Mouse (Mus musculus) hindbrain, embryonic 13.5 days (tissue): ENCODE measurements around the gene Slc35g3. TPM values are rescaled to one million over a fixed set of nuclear protein-coding genes. Genes with fewer than 3 reads are reported as not detected.
"Not testable (repeated sequence)": the region's sequence is repeated elsewhere in the genome, so short reads cannot be mapped to it uniquely, and the experiment has no call there.

Experiments used
- ATAC-seq: fragments of 200-750 bp; cut with Nextera tagmentation; 2 replicates; pipeline ENCODE4 v1.8.0; 2017; ENCODE audit warnings: moderate TSS enrichment; ENCODE audit not compliant: low FRiP score
- H3K27ac ChIP-seq: fragments of 300-500 bp; sonication (generic); 2 replicates; pipeline ENCODE4 v1.5.1; 2015; ENCODE audit warnings: inconsistent platforms, mild to moderate bottlenecking, moderate library complexity
- H3K27me3 ChIP-seq: fragments of 300-500 bp; sonication (generic); 2 replicates; pipeline ENCODE4 v1.6.1; 2015; ENCODE audit warnings: mild to moderate bottlenecking, inconsistent platforms
- H3K36me3 ChIP-seq: fragments of 300-500 bp; sonication (generic); 2 replicates; pipeline ENCODE4 v1.6.1; 2015; ENCODE audit warnings: mild to moderate bottlenecking, inconsistent platforms
- H3K4me1 ChIP-seq: fragments of 300-500 bp; sonication (generic); replicated peaks from 2 replicates; pipeline ENCODE4 v1.6.1; 2015; ENCODE audit warnings: inconsistent platforms
- H3K4me2 ChIP-seq: fragments of 300-500 bp; sonication (generic); 2 replicates; pipeline ENCODE4 v1.6.1; 2015; ENCODE audit warnings: inconsistent platforms, mild to moderate bottlenecking, moderate library complexity
- H3K4me3 ChIP-seq: fragments of 300-500 bp; sonication (generic); 2 replicates; pipeline ENCODE4 v1.5.1; 2015; ENCODE audit warnings: mild to moderate bottlenecking, inconsistent platforms
- H3K9ac ChIP-seq: fragments of 300-500 bp; sonication (generic); 2 replicates; pipeline ENCODE4 v1.6.1; 2015; ENCODE audit warnings: mild to moderate bottlenecking, inconsistent platforms
- H3K9me3 ChIP-seq: fragments of 300-500 bp; sonication (generic); 2 replicates; pipeline ENCODE4 v1.6.1; 2016; ENCODE audit warnings: inconsistent platforms
- WGBS: fragments of 180-500 bp; shearing (Covaris S2); methylation state at CpG from one replicate; pipeline ENCODE4 v1.1.7; 2015; 5-methylcytosine and 5-hydroxymethylcytosine counted together
- polyA plus RNA-seq: library from polyadenylated mRNA; unstranded; fragments of >200 nt; fragmentation: Nextera tagmentation; extraction: Ambion mirVana; gene quantifications from 2 replicates; pipeline ENCODE4 v1.2.1, GENCODE M21; 2015

Slc35g3 gene
- polyA plus RNA-seq, 1 experiment from 2014 or later, result 0.87 TPM

DNA sequence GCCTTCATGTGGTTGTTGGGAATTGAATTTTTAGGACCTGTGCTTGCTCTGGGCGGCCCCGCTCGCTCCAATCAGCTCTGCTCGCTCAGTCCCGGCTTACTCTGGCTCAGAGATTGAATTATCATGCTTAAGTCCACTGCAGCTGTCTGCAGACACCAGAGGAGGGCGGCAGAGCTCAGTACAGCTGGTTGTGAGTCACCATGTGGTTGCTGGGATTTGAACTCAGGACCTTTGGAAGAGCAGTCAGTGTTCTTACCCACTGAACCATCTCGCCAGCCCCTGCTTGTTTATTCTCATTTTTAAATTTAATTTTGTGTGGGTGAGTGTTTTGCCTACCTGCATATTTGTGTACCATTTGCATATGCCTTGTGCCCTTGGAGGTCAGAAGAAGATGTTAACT is 1.8 kb upstream of the Slc35g3 start:
- no peak overlapping the region for H3K9ac ChIP-seq
- H3K4me2 ChIP-seq, result no peak overlapping the region
- H3K27ac ChIP-seq, result no peak overlapping the region
- WGBS, result 63% methylated on average over 7 of the region's 7 CpGs
- no peaks in the 10 kb centered on the region for H3K9me3 ChIP-seq
- peaks cover 44% of the 10 kb centered on the region for H3K4me1 ChIP-seq
- H3K36me3 ChIP-seq, result no peaks in the 10 kb centered on the region
- H3K27me3 ChIP-seq, result no peaks in the 10 kb centered on the region
- no peak overlapping the region for H3K4me3 ChIP-seq
- ATAC-seq, result no peak

DNA sequence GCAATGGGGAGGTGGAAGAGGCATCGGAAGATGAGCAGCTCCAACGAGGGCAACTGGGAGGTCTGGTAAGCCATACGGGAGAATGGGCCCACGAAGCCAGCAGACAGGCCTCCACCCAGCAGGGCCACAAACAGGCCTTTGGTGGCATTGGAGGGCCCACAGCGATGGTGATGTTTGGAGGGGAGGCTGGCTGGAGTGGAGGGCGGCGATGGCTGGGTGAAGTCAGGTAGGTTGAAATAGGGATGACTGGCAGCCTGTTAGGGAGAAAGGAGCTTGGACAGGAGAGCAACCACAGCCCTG is 917 bp downstream of the Slc35g3 start:
- Histone ChIP-seq H3K9ac (no peak overlapping the region; the same call in 1 of the 2 replicates), H3K4me1 (peaks cover 41% of the 10 kb centered on the region), H3K27ac (peak overlapping the region; percentile 99), H3K9me3 (no peaks in the 10 kb centered on the region), H3K4me2 (no peak overlapping the region), H3K27me3 (no peaks in the 10 kb centered on the region), H3K36me3 (no peaks in the 10 kb centered on the region), H3K4me3 (no peak overlapping the region)
- ATAC-seq, result no peak
- 91% methylated on average over 7 of the region's 7 CpGs for WGBS

DNA sequence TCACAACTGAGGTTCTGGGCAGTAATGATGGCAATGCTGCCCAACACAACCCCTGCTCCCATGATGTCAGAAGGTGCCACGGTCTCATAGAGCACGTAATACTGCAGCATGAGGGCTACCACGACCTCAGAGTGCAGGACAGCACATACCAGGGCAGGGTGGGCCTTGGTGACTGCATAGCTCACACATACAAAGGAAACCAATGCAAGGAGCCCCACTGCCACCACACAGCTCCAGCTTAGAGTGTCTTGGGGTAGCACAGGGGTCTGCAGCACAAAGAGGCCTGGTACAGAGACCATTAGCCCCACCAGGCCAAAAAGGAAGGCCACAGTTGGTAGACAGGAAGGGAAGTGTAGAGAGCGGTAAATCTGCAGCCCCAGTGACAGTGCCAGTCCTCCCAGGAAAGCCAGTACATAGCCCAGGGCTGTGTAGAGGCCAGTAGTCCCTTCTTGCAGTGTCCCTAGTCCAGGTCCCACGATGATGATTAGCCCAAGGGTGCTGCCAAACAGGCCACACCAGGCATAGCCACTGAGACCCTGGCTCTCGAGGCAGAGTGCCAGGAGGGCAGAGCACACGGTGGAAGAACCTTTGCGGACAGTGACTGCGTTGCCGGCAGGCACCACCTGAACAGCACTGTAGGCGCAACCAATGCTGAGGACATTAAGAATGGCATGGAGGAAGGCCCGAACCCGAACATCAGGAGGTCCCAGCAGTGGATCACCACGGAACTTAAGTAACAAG is 1.4 kb downstream of the Slc35g3 start:
- Histone ChIP-seq H3K9me3 (no peaks in the 10 kb centered on the region), H3K4me2 (peak overlapping the region; percentile 86), H3K9ac (peak overlapping the region; percentile 77), H3K36me3 (no peaks in the 10 kb centered on the region), H3K4me3 (peak overlapping the region; percentile 54), H3K27ac (peak overlapping the region; percentile 99), H3K27me3 (no peaks in the 10 kb centered on the region), H3K4me1 (peaks cover 44% of the 10 kb centered on the region)
- WGBS, result 78% methylated on average over 14 of the region's 14 CpGs
- ATAC-seq, result no peak

DNA sequence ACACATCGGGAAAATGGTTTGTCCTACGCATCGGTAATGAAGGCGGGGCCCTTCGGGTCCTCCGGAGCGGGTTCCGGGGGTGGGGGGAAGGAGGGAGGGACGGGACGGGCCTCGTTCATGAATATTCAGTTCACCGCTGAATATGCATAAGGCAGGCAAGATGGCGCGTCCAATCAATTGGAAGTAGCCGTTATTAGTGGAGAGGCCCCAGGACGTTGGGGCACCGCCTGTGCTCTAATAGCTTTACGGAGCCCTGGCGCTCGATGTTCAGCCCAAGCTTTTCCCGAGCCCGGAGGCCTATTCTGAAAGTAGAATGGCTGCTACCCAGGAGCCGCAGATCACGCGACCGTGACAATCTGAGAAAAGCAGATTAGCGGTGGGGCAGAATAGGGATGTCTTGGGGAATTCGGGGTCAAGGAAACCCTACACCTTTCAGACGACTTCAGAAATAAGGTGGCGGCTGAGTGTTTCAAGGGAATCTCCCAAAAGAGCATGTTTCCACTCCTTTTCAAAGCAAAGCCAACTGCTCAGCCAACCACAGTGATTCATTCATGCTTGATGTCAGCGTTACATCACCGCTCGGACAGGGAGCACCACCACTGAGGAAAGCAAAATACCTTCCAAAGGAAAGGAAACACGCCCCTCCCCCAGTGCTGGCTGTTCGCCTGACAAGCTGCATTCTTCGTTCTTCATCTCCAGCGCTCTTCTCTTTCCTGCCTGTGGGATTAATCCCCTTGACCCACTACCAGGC is 2.6 kb downstream of the Slc35g3 start:
- no peaks in the 10 kb centered on the region for H3K36me3 ChIP-seq
- no peaks in the 10 kb centered on the region for H3K27me3 ChIP-seq
- under 1% methylated on average over 37 of the region's 37 CpGs for WGBS
- H3K9ac ChIP-seq, result peak overlapping the region; percentile 77
- H3K27ac ChIP-seq, result peak overlapping the region; percentile 99
- H3K4me1 ChIP-seq, result peaks cover 49% of the 10 kb centered on the region
- H3K9me3 ChIP-seq, result no peaks in the 10 kb centered on the region
- peak; percentile 91 for ATAC-seq
- H3K4me2 ChIP-seq, result peak overlapping the region; percentile 86
- H3K4me3 ChIP-seq, result peak overlapping the region; percentile 54

DNA sequence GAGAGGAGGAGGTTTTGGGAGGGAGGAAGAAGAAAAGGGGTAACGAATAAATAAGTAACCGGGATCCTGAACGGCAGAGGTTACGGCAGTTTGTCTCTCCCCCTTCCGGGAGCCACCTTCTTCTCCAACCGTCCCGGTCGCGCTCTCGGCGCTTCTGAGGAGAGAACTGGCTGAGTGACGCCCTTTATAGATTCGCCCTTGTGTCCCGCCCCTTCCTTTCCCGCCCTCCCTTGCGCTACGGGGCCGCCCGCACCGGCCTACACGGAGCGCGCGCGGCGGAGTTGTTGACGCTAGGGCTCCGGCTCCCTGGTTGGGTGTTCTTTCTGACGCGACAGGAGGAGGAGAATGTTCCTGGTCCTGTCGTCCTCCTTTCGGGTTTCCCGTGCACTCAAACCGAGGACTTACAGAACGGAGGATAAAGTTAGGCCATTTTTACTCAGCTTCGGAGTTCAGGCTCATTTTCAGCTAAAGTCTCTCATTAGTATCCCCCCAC is 3.2 kb downstream of the Slc35g3 start, which contains the start of gene Polr2a:
Gene Polr2a, minus strand, starts transcription at position 160 of the 493 bp plus-strand sequence.
- peak; percentile 96 for ATAC-seq
- Histone ChIP-seq H3K4me1 (peaks cover 53% of the 10 kb centered on the region), H3K27me3 (no peaks in the 10 kb centered on the region), H3K9me3 (no peaks in the 10 kb centered on the region), H3K9ac (peak within 1 kb of the TSS; percentile 87), H3K4me2 (peak within 1 kb of the TSS; percentile 86), H3K36me3 (no peaks in the 10 kb centered on the region), H3K4me3 (peak within 1 kb of the TSS; percentile 54), H3K27ac (peak within 1 kb of the TSS; percentile 99)
- WGBS, result under 1% methylated on average over 35 of the region's 36 CpGs

DNA sequence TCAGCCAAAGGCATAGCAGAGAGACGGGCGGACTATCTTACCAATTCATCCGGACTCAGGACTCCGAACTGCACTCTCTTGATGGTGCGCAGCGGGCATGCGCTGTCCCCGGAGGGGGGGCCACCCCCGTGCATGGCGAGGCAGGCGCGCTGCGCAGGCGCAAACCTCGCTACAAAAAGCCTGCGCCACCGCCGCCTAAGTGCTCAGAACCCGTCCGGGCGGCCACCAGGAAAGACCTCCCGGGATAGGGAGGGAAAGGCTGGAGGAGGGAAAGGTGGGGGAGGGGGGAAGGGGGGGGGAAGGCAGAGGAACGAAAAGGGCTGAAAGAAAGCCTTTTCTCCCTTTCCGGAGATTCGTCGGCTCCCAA is 3.7 kb downstream of the Slc35g3 start:
- 0% methylated on average over 26 of the region's 26 CpGs for WGBS
- Histone ChIP-seq H3K4me2 (peak overlapping the region; percentile 86), H3K36me3 (no peaks in the 10 kb centered on the region), H3K27me3 (no peaks in the 10 kb centered on the region), H3K4me1 (peaks cover 55% of the 10 kb centered on the region), H3K9ac (peak overlapping the region; percentile 87), H3K9me3 (no peaks in the 10 kb centered on the region), H3K4me3 (peak overlapping the region; percentile 54), H3K27ac (peak overlapping the region; percentile 99)
- ATAC-seq, result peak; percentile 85

DNA sequence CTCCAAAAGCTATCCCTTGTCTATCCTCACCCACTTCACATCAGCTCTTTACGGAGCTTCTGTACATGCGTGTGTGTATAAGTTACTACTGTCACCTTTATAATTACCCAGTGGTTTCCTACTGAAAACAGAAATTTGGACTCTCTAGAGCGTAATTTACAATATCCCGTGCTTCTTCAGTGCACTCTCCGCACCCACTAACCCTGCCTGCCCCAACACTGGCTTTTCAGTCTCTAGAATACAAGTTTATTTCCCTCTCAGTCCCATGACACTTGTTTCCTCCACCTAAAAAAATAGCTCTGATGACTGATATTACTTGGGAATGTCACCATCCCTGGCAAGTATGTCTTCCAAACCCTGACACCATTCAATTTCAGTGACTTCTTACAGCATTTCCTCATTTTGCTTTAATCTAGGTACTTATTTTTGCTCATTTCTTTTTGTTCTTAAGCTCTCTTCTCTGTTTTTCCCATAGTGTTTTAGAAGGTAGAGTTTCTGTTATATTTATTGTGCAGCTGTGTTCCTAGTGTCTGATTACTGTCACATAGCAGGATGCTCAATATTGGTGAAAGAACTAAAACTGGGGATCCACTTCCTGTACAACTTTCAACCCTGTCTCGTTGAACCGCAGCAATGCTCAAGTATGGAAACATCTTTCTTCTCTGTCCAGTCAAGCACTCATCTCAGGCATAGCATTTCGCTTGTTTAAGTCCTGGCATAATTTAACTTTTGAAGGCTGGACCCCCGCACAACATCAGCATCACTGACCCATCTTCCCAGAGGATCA is 4.3 kb downstream of the Slc35g3 start:
- Histone ChIP-seq H3K4me1 (peaks cover 61% of the 10 kb centered on the region), H3K27me3 (no peaks in the 10 kb centered on the region), H3K27ac (peak overlapping the region; percentile 99), H3K9ac (peak overlapping the region; percentile 87), H3K9me3 (no peaks in the 10 kb centered on the region), H3K4me3 (peak overlapping the region; percentile 54), H3K36me3 (no peaks in the 10 kb centered on the region), H3K4me2 (peak overlapping the region; percentile 86)
- ATAC-seq, result no peak
- WGBS, result 45% methylated on average over 9 of the region's 9 CpGs

DNA sequence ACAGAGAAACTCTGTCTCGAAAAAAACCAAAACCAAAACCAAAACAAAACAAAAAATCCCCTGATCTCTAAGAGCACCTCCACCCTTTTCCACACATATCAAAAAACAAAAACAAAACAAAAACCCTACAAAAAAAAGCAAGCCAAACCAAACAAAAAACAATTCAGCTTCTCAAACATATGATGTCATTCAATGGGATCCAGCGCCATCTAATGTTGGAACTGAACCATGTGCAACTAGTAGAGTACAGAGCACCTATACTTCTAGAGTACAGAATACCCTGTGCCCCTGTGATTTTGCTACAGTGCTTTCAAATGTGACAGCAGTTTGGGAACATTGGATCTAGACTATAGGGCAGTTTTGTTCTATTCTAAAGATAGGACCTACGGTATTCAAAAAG is 7.1 kb downstream of the Slc35g3 start:
- Histone ChIP-seq H3K27ac (no peak overlapping the region), H3K9me3 (no peaks in the 10 kb centered on the region), H3K36me3 (no peaks in the 10 kb centered on the region), H3K27me3 (no peaks in the 10 kb centered on the region), H3K9ac (no peak overlapping the region), H3K4me2 (peak overlapping the region; percentile 86), H3K4me3 (peak overlapping the region; percentile 3; the same call in 1 of the 2 replicates), H3K4me1 (peaks cover 59% of the 10 kb centered on the region)
- 65% methylated on average over 3 of the region's 3 CpGs for WGBS
- ATAC-seq, result no peak

DNA sequence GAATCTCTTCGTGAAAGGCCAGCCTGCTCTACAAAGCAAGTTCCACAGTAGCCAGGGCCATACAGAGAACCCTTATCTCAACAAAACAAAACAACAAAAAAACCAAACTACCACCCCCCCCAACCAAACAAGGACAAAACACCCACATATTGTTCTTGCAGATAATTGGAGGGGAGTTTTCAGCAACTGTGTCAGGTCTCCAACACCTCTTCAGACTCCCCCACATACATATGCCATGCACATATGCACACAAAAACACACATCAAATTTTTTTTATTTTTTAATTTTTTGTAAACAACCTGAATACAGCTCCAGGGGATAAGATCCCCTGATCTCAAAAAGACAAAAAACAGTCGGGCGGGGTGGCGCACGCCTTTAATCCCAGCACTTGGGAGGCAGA is 7.5 kb downstream of the Slc35g3 start:
- H3K27me3 ChIP-seq, result no peaks in the 10 kb centered on the region
- H3K36me3 ChIP-seq, result no peaks in the 10 kb centered on the region
- no peak for ATAC-seq
- no peak overlapping the region for H3K27ac ChIP-seq
- peaks cover 56% of the 10 kb centered on the region for H3K4me1 ChIP-seq
- no peaks in the 10 kb centered on the region for H3K9me3 ChIP-seq
- 79% methylated on average over 5 of the region's 5 CpGs for WGBS
- 0 out of 2 replicates have a peak overlapping the region, but pooled peaks have one; percentile 3 for H3K4me3 ChIP-seq
- H3K4me2 ChIP-seq, result peak overlapping the region; percentile 86
- H3K9ac ChIP-seq, result no peak overlapping the region

DNA sequence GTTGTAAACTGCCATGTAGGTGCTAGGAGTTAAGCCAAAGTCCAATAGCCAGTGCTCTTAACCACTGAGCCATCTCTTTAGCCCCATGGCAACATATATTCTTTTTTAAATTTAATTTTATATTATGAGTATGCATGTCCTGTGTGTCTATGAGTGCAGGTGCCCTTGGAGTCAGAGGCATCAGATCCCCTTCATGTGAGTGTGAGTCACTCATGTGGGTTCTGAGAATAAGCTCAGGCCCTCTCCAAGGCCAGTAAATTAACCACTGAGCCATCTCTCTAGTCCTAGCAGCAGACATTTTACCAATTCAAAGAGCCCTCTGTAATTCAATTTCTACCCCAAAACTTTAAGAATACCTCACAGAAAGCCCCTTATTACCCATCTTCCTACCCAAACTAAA is 9.1 kb downstream of the Slc35g3 start:
- Histone ChIP-seq H3K27me3 (no peaks in the 10 kb centered on the region), H3K4me1 (peaks cover 55% of the 10 kb centered on the region), H3K4me3 (no peak overlapping the region), H3K9ac (no peak overlapping the region), H3K9me3 (no peaks in the 10 kb centered on the region), H3K27ac (no peak overlapping the region), H3K36me3 (peaks cover 5% of the 10 kb centered on the region), H3K4me2 (no peak overlapping the region)
- no peak for ATAC-seq

DNA sequence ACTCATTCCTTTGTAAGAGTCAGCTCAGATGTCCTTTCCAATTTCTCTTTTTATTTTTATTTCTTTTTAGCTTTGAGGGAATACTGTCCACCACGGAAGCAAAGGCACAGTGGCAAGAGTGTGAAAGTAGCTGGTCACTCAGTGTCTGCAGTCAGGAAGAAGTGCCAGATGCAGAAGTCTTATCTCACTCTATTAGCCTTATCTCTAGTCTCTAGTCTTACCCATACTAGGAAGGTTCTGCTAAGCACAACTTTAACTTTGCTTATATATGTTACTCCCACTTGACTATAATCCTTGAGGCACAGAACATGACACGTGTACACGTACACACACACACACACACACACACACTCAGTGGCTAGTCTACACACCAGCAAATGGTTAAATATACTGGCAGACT is 10.1 kb downstream of the Slc35g3 start:
- Histone ChIP-seq H3K9me3 (no peaks in the 10 kb centered on the region), H3K36me3 (peaks cover 15% of the 10 kb centered on the region), H3K27ac (no peak overlapping the region), H3K27me3 (no peaks in the 10 kb centered on the region), H3K4me1 (peaks cover 45% of the 10 kb centered on the region), H3K9ac (no peak overlapping the region), H3K4me3 (no peak overlapping the region), H3K4me2 (no peak overlapping the region)
- ATAC-seq, result no peak
- 82% methylated on average over 3 of the region's 3 CpGs for WGBS

DNA sequence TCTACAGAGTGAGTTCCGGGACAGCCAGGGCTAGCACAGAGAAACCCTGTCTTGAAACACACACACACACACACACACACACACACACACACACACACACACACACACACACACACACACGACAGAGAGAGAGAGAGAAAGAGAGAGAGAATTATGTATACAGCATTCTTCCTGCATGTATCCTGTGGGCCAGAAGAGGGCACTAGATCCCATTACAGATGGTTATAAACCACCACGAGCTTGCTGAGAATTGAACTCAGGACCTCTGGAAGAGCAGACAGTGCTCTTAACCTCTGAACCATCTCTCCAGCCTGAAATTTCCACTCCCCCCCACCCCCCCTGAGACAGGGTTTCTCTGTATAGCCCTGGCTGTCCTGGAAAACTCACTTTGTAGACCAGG is 30.4 kb downstream of the Slc35g3 start:
- not testable (repeated sequence) for H3K27me3 ChIP-seq, H3K9me3 ChIP-seq, H3K4me3 ChIP-seq, H3K27ac ChIP-seq, ATAC-seq, H3K4me1 ChIP-seq, H3K9ac ChIP-seq, H3K4me2 ChIP-seq
- WGBS, result 69% methylated on average over 1 of the region's 3 CpGs
- H3K36me3 ChIP-seq, result peaks cover 34% of the 10 kb centered on the region
